Mouse (Mus musculus) stomach, embryonic 14.5 days (tissue): ENCODE measurements at regions not wholly inside any gene's neighbourhood (a gene's known extent, or its start where the extent isn't known, plus 50 kb on each side); places are given as distances from the start of the nearest gene placed in this dataset.

Source experiments
- ATAC-seq: fragments of 200-750 bp; cut with Nextera tagmentation; 2 replicates; pipeline ENCODE4 v1.8.0; 2017; ENCODE audit warnings: low read depth, moderate TSS enrichment; ENCODE audit not compliant: insufficient number of reproducible peaks, insufficient read depth, low FRiP score
- H3K27ac ChIP-seq: fragments of 300-500 bp; sonication (generic); 2 replicates; pipeline ENCODE4 v1.5.1; 2014; ENCODE audit warnings: mild to moderate bottlenecking, low read length, moderate library complexity, mixed read lengths
- H3K27me3 ChIP-seq: fragments of 300-500 bp; sonication (generic); 2 replicates; pipeline ENCODE4 v1.6.1; 2014; ENCODE audit warnings: low read length, control low read depth, mixed read lengths; ENCODE audit not compliant: control insufficient read depth, insufficient read depth
- H3K36me3 ChIP-seq: fragments of 300-500 bp; sonication (generic); 2 replicates; pipeline ENCODE4 v1.6.1; 2014; ENCODE audit warnings: mild to moderate bottlenecking, control low read depth, low read length, moderate library complexity, mixed read lengths; ENCODE audit not compliant: control insufficient read depth, insufficient read depth
- H3K4me1 ChIP-seq: fragments of 300-500 bp; sonication (generic); 2 replicates; pipeline ENCODE4 v1.6.1; 2014; ENCODE audit warnings: low read length, control low read depth, mixed read lengths; ENCODE audit not compliant: control insufficient read depth, insufficient read depth
- H3K4me2 ChIP-seq: fragments of 300-500 bp; sonication (generic); replicated peaks from 2 replicates; pipeline ENCODE4 v1.6.1; 2014; ENCODE audit warnings: low read depth, low read length, control low read depth
- H3K4me3 ChIP-seq: fragments of 300-500 bp; sonication (generic); 2 replicates; pipeline ENCODE4 v1.5.1; 2014; ENCODE audit warnings: low read depth, low read length, control low read depth
- H3K9ac ChIP-seq: fragments of 300-500 bp; sonication (generic); replicated peaks from 2 replicates; pipeline ENCODE4 v1.6.1; 2014; ENCODE audit warnings: low read depth, mild to moderate bottlenecking, control low read depth, low read length, moderate library complexity, mixed read lengths
- H3K9me3 ChIP-seq: fragments of 300-500 bp; sonication (generic); 2 replicates; pipeline ENCODE4 v1.6.1; 2016; ENCODE audit warnings: low read depth, low read length, control low read depth; ENCODE audit not compliant: control insufficient read depth
- WGBS: fragments of 180-500 bp; shearing (Covaris S2); extraction: QIAGEN DNeasy Blood & Tissue Kit; methylation state at CpG from one replicate; pipeline ENCODE4 v1.1.7; 2014; 5-methylcytosine and 5-hydroxymethylcytosine counted together

- Histone ChIP-seq H3K4me1 (no peaks in the 10 kb centered on the region), H3K4me3 (no peak overlapping the region), H3K36me3 (no peaks in the 10 kb centered on the region), H3K9ac (no peak overlapping the region), H3K27me3 (no peaks in the 10 kb centered on the region), H3K4me2 (no peak overlapping the region), H3K27ac (no peak overlapping the region), H3K9me3 (no peaks in the 10 kb centered on the region)
- 47% methylated on average over 3 of the region's 3 CpGs for WGBS
- ATAC-seq, result no peak
Measured at GRCm38 (mm10) chr14:9338220-9338619, 672.2 kb upstream of the 4930452B06Rik start.

- Histone ChIP-seq H3K9ac (no peak overlapping the region), H3K4me2 (no peak overlapping the region), H3K4me3 (no peak overlapping the region), H3K9me3 (no peaks in the 10 kb centered on the region), H3K27me3 (no peaks in the 10 kb centered on the region), H3K27ac (no peak overlapping the region), H3K36me3 (no peaks in the 10 kb centered on the region), H3K4me1 (no peaks in the 10 kb centered on the region)
- 65% methylated on average over 3 of the region's 3 CpGs for WGBS
- ATAC-seq, result no peak
Measured at GRCm38 (mm10) chr14:9337107-9337506, 671.1 kb upstream of the 4930452B06Rik start.

GRCm38 (mm10) chr14:9331593-9331992 lies 665.6 kb upstream of the 4930452B06Rik start:
- no peak overlapping the region for H3K4me3 ChIP-seq
- H3K9me3 ChIP-seq, result no peaks in the 10 kb centered on the region
- H3K27me3 ChIP-seq, result no peaks in the 10 kb centered on the region
- H3K4me2 ChIP-seq, result no peak overlapping the region
- H3K4me1 ChIP-seq, result no peaks in the 10 kb centered on the region
- H3K27ac ChIP-seq, result no peak overlapping the region
- H3K36me3 ChIP-seq, result no peaks in the 10 kb centered on the region
- no peak for ATAC-seq
- no peak overlapping the region for H3K9ac ChIP-seq
- 55% methylated on average over 3 of the region's 3 CpGs for WGBS

- Histone ChIP-seq H3K4me2 (no peak overlapping the region), H3K4me1 (no peaks in the 10 kb centered on the region), H3K27me3 (no peaks in the 10 kb centered on the region), H3K36me3 (no peaks in the 10 kb centered on the region), H3K27ac (no peak overlapping the region), H3K9me3 (no peaks in the 10 kb centered on the region), H3K4me3 (no peak overlapping the region), H3K9ac (no peak overlapping the region)
- ATAC-seq, result no peak
Measured at GRCm38 (mm10) chr14:9330767-9331166, 664.7 kb upstream of the 4930452B06Rik start.

- H3K36me3 ChIP-seq, result no peaks in the 10 kb centered on the region
- WGBS, result 78% methylated on average over 12 of the region's 12 CpGs
- H3K27ac ChIP-seq, result no peak overlapping the region
- H3K4me2 ChIP-seq, result no peak overlapping the region
- ATAC-seq, result no peak
- no peak overlapping the region for H3K4me3 ChIP-seq
- no peaks in the 10 kb centered on the region for H3K9me3 ChIP-seq
- H3K4me1 ChIP-seq, result no peaks in the 10 kb centered on the region
- no peaks in the 10 kb centered on the region for H3K27me3 ChIP-seq
- H3K9ac ChIP-seq, result no peak overlapping the region
Measured at GRCm38 (mm10) chr14:9329839-9330485, 663.9 kb upstream of the 4930452B06Rik start.

GRCm38 (mm10) chr14:9327344-9327743 lies 661.3 kb upstream of the 4930452B06Rik start:
- no peaks in the 10 kb centered on the region for H3K27me3 ChIP-seq
- no peak overlapping the region for H3K27ac ChIP-seq
- no peaks in the 10 kb centered on the region for H3K9me3 ChIP-seq
- 79% methylated on average over 1 of the region's 1 CpGs for WGBS
- no peak overlapping the region for H3K4me3 ChIP-seq
- no peak for ATAC-seq
- no peak overlapping the region for H3K4me2 ChIP-seq
- no peak overlapping the region for H3K9ac ChIP-seq
- no peaks in the 10 kb centered on the region for H3K36me3 ChIP-seq
- no peaks in the 10 kb centered on the region for H3K4me1 ChIP-seq

- H3K4me3 ChIP-seq, result no peak overlapping the region
- WGBS, result 61% methylated on average over 4 of the region's 4 CpGs
- no peak overlapping the region for H3K27ac ChIP-seq
Measured at GRCm38 (mm10) chr14:9319842-9320241, 653.8 kb upstream of the 4930452B06Rik start.

GRCm38 (mm10) chr14:9318796-9319465 lies 652.9 kb upstream of the 4930452B06Rik start:
- Histone ChIP-seq H3K9me3 (no peaks in the 10 kb centered on the region), H3K4me1 (no peaks in the 10 kb centered on the region), H3K36me3 (no peaks in the 10 kb centered on the region), H3K27me3 (no peaks in the 10 kb centered on the region), H3K4me2 (no peak overlapping the region), H3K27ac (no peak overlapping the region), H3K4me3 (no peak overlapping the region), H3K9ac (no peak overlapping the region)
- no peak for ATAC-seq
- 80% methylated on average over 2 of the region's 2 CpGs for WGBS

More at GRCm38 (mm10) chr14:9319842-9320241, 653.8 kb upstream of the 4930452B06Rik start:
- H3K36me3 ChIP-seq, result no peaks in the 10 kb centered on the region
- no peaks in the 10 kb centered on the region for H3K27me3 ChIP-seq
- H3K4me1 ChIP-seq, result no peaks in the 10 kb centered on the region
- no peak for ATAC-seq
- H3K9ac ChIP-seq, result no peak overlapping the region
- H3K4me2 ChIP-seq, result no peak overlapping the region
- H3K9me3 ChIP-seq, result no peaks in the 10 kb centered on the region

- H3K36me3 ChIP-seq, result no peaks in the 10 kb centered on the region
- 58% methylated on average over 3 of the region's 3 CpGs for WGBS
- no peak overlapping the region for H3K4me2 ChIP-seq
- H3K9ac ChIP-seq, result no peak overlapping the region
- ATAC-seq, result no peak
- no peak overlapping the region for H3K27ac ChIP-seq
- H3K9me3 ChIP-seq, result no peaks in the 10 kb centered on the region
- no peaks in the 10 kb centered on the region for H3K27me3 ChIP-seq
- no peak overlapping the region for H3K4me3 ChIP-seq
- no peaks in the 10 kb centered on the region for H3K4me1 ChIP-seq
Measured at GRCm38 (mm10) chr14:9315224-9315623, 649.2 kb upstream of the 4930452B06Rik start.
